Mouse (Mus musculus) ovary, postnatal 36 days (tissue): ENCODE results near the gene Hist2h4.
"Not testable (repeated sequence)": the region's sequence is repeated elsewhere in the genome, so short reads cannot be mapped to it uniquely, and the experiment has no call there.

Experiments used
- DNase-seq: peaks from one replicate; pipeline ENCODE4 v3.0.0; 2022; ENCODE audit warnings: low spot score, mixed read lengths

The Hist2h4 gene

GRCm38 (mm10) chr3:96220765-96221639 lies 42.1 kb downstream of the Hist2h4 start, which contains the start of the genes Hist2h2ac and Hist2h2be:
Gene Hist2h2ac, minus strand, starts transcription at chr3:96220880.
Gene Hist2h2be, plus strand, starts transcription at chr3:96221119.
- peak; percentile 79 for DNase-seq

- DNase-seq, result not testable (repeated sequence)
Observed at GRCm38 (mm10) chr3:96220131-96220764, 42.9 kb downstream of the Hist2h4 start.

GRCm38 (mm10) chr3:96219661-96220130 lies 43.4 kb downstream of the Hist2h4 start, which contains the start of the genes Bola1 and Hist2h2ab:
Gene Bola1, minus strand, starts transcription at chr3:96219709.
Gene Hist2h2ab, plus strand, starts transcription at chr3:96219865.
- peak; percentile 79 for DNase-seq

GRCm38 (mm10) chr3:96219191-96219641 lies 43.9 kb downstream of the Hist2h4 start:
- DNase-seq, result no peak
